Mouse (Mus musculus) spleen, adult 2 months (tissue): ENCODE measurements at regions not wholly inside any gene's neighbourhood (a gene's known extent, or its start where the extent isn't known, plus 50 kb on each side); places are given as distances from the start of the nearest gene placed in this dataset.

Experiments used
- CTCF ChIP-seq: fragments of 200-500 bp; IDR thresholded peaks from 2 replicates; pipeline ENCODE4 v1.5.1; 2011; ENCODE audit warnings: mild to moderate bottlenecking, inconsistent platforms; ENCODE audit not compliant: insufficient read depth, insufficient read length, insufficient replicate concordance; ENCODE audit errors: extremely low read depth
- POLR2A ChIP-seq: fragments of 200-500 bp; IDR thresholded peaks from 2 replicates; pipeline ENCODE4 v1.6.1; 2011; ENCODE audit warnings: low read depth, low read length, inconsistent platforms

GRCm38 (mm10) chr2:128379151-128379550, 211.9 kb upstream of the Spdye4c start:
- TF ChIP-seq POLR2A (no peak), CTCF (no peak)
